Mouse (Mus musculus) heart, adult 2 months (tissue): Measurements from ENCODE around the gene Slc7a15.

Experiments
- CTCF ChIP-seq: fragments of 200-600 bp; IDR thresholded peaks from 2 replicates; pipeline ENCODE4 v1.8.1; 2022; ENCODE audit warnings: antibody characterized with exemption, mild to moderate bottlenecking, moderate library complexity
- POLR2A ChIP-seq: fragments of 200-500 bp; IDR thresholded peaks from 2 replicates; pipeline ENCODE4 v1.6.1; 2011; ENCODE audit warnings: mild to moderate bottlenecking, low read depth, low read length, control low read depth; ENCODE audit not compliant: insufficient read depth

GRCm38 (mm10) chr12:8488652-8488980 is 110.2 kb downstream of the Slc7a15 start:
- TF ChIP-seq CTCF (no peak), POLR2A (no peak)
